Mouse (Mus musculus) thymus, postnatal 36 days (tissue): ENCODE results near the gene Mylk4.
A peak's percentile ranks its signal among the peaks of the same experiment; 100 is the strongest.

ENCODE experiments used
- DNase-seq, 2 experiments: peaks; one replicate each; pipeline ENCODE4 v3.0.0; 2022; ENCODE audit warnings: mixed read lengths in 2 of 2

The Mylk4 gene

DNA sequence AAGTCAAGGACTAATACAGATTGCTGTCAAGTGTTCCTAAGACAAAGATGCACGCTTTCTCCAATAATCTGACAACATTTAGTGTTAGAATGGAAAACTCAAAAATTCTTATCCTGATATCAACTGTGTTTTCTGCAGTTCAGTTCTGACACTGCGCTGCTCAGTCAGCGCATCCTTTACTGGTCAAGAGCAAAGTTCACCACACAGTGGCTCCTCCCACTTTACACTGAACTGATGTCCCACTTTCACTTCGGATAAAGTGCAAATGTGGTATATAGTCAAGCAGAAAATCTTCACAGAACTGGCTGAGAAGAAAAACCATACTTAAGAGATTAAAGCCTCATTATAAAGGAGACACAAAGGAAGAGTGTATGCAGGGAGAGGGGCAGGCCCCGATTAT is 11.4 kb upstream of the Mylk4 start:
- no peak for DNase-seq

GRCm38 (mm10) chr13:32794619-32795018 is 10.9 kb upstream of the Mylk4 start:
- no peak for DNase-seq

- no peak for DNase-seq
Measured at GRCm38 (mm10) chr13:32789781-32790180, 6.0 kb upstream of the Mylk4 start.

- no peak for DNase-seq
Measured at GRCm38 (mm10) chr13:32787584-32787983, 3.8 kb upstream of the Mylk4 start.

- no peak for DNase-seq
Measured at GRCm38 (mm10) chr13:32783055-32783454, 699 bp downstream of the Mylk4 start.

GRCm38 (mm10) chr13:32778861-32779260 is 4.9 kb downstream of the Mylk4 start:
- no peak for DNase-seq

DNA sequence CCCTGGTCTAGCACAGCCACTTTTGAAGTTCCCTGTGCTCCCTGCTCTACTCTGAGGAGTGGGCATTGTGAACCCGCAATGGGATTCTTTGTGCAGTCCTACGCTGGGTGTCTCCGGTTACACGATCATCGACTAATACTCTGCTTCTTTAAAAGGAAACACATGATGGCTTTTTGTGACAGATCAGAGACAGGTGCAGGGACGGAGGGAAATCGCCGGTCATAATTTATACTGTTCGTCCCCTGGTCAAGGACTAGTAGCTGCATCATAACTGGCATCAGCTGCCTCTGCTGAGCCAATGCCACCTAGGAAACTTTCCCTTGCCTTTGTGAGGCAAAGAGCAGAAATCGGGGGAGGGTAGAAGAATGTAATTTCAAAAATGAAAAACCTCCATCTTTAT is 7.4 kb downstream of the Mylk4 start:
- no peak for DNase-seq

GRCm38 (mm10) chr13:32775889-32776288 is 7.9 kb downstream of the Mylk4 start:
- no peak for DNase-seq

GRCm38 (mm10) chr13:32769960-32770359 is 13.8 kb downstream of the Mylk4 start:
- DNase-seq, result no peak

DNA sequence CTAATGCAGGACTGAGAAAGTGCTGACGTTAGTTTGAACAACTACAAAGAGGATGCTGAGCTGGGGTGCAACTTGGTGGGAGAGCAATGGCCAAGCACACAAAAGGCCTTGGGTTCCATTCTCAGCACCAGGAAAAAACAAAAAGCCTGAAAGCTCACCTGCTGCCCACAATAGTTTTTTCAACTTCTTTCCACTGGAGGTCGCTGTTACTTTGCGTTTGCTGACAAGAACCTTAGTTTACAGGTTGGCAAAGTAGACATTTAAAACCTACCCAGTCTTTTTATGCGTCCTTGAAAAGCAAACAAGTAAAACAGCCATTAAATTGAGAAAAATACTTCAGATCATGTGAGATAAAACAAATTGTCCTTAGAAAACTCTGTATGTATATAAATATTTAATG is 15.7 kb downstream of the Mylk4 start:
- peak; percentile 9 to 10 for DNase-seq

- peak in 1 of 2 experiments; percentile 18 for DNase-seq
Measured at GRCm38 (mm10) chr13:32764448-32764847, 19.3 kb downstream of the Mylk4 start.

DNA sequence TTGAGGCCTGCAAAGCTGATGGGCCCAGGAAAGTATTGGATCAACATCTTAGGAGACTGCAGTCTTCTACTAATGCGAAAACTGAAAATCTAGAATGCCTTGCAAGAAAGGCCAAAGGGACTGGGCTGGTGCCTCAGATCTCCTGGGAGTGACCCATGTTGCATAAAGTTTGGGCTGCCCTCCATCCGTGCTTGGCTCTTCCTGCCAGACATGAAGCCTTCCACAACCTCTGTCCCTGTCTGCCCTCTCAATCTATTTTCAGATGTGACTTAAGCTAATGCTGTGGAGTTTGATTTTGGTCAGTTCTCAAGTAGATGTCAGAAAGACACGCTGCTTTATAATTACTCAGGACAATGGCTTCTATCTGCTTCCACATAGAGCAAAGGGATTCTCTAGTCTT is 20.6 kb downstream of the Mylk4 start:
- no peak for DNase-seq

DNA sequence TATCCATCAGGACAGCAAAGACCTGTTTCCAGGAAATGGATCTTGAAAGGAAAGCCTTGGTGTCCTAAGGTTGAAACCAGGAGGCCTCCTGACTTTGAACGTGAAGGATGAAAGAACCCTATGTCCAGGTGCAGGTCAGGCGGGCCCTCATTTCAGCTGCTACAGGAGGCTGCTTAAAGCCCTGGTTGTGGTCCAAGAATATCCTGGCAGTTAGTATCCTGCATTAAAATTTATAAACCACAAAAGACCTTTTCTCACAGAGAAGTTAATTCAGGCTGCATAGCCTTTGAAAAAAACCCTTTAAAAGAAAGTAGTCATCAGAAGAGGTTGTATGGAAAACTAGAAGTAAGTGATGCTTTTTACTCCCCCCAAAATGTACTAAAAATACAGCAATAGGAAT is 23.0 kb downstream of the Mylk4 start:
- no peak for DNase-seq

DNA sequence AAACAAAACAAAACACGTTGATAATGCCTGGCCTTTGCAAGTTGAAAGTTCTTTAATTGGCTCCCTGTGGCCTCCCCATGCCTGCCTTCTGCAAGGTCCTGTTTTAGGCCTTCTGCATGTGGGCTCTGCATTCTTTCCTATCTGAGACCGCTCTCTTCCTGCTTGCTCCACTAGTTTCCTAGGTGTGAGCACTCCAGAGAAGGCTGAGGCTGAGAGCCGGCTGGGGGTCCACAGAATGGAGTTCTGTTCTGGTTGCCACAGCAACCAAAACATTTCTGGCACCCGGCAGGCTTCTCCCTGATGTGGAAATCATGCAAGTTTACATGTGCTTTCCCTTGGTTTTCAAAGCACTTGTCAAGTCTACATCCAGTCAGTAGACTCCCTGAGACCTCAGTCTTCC is 24.7 kb downstream of the Mylk4 start:
- DNase-seq, result no peak

DNA sequence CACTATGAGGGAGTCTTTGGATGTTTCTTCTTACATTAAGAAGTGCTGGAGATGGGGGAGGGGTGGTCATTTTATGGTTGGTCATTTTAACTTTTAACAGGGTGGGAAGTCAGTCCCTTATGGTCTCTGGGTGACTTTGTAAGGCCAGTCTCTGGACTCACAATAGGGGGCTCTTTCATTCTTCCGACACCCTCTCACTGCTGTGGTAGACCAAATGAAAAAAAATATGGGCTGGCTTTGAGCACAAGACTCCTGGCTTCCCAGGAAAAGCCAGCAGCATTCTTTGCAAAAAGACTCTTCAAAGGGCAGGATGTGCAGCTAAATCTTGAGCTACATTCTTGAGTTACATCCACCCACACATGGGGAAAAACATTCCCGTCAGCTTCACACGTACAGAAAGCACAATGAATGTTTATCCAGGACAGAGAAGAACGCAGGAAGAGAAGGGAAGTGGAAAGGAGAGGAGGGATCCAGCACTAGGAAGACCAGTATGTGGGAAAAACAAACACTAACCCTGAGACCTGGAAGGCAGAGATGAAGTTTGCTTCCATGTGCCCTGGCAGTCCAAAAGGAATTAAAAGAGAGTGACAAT is 31.6 kb downstream of the Mylk4 start:
- DNase-seq, result no peak

- DNase-seq, result no peak
Measured at GRCm38 (mm10) chr13:32750507-32750906, 33.2 kb downstream of the Mylk4 start.

- no peak for DNase-seq
Measured at GRCm38 (mm10) chr13:32748421-32748820, 35.3 kb downstream of the Mylk4 start.

- no peak for DNase-seq
Measured at GRCm38 (mm10) chr13:32741161-32741560, 42.6 kb downstream of the Mylk4 start.

- DNase-seq, result no peak
Measured at GRCm38 (mm10) chr13:32731283-32731682, 52.5 kb downstream of the Mylk4 start.

DNA sequence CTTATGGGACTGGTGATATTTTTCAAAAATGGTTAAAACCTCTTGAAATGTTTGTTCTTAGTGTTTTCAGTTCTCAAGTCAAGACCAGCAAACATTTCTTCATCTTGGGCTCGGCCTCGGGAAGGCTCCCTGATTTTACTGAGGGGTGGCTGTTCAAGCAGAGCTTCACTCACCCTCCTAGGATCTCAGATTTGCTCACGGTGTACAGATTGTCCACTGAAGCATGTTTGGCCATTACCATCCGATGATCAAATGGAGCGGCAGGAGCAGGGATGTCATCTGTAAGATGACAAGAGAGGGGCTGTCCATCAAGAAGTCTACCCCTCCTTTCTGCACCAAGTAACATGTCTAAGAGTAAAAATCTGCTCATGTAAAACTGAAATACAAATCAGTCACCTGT is 59.1 kb downstream of the Mylk4 start:
- no peak for DNase-seq

DNA sequence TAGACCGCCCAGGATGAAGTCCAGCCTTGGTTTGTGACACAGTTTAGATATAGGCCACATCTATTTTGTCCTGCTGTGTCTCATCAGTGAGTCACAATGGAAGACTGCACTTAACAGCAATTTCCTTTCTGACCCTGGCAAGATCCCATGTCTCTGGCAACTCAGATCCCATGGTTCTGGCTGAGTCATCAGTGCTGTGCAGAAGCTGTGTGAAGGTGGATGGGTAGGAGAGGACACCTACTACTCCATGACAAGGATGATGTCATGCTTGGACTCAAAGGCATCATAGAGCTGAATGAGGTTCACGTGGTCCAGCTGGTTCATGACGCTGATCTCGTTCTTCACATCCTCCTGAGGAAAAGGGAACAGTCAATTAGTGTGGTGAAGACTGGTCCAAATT is 62.0 kb downstream of the Mylk4 start:
- DNase-seq, result no peak

GRCm38 (mm10) chr13:32719284-32719683 is 64.5 kb downstream of the Mylk4 start:
- DNase-seq, result no peak

GRCm38 (mm10) chr13:32717709-32718108 is 66.0 kb downstream of the Mylk4 start:
- DNase-seq, result no peak

GRCm38 (mm10) chr13:32712568-32712967 is 71.2 kb downstream of the Mylk4 start:
- no peak for DNase-seq

GRCm38 (mm10) chr13:32707894-32708293 is 75.9 kb downstream of the Mylk4 start:
- DNase-seq, result no peak
